Mouse (Mus musculus) adrenal gland, postnatal 4 days (tissue): ENCODE results near the gene Hoxa7. TPM values are rescaled to one million over a fixed set of nuclear protein-coding genes. Genes with fewer than 3 reads are reported as not detected.

Source experiments
- DNase-seq, 2 experiments: peaks; one replicate each; pipeline ENCODE4 v3.0.0; 2021 to 2022; ENCODE audit warnings: low spot score in 2 of 2, mixed read lengths in 2 of 2
- long read RNA-seq, 2 experiments: library from polyadenylated mRNA; stranded (forward); transcript quantifications; one replicate each; pipeline ENCODE4 v2.0.0; 2021
- total RNA-seq, 2 experiments: library from RNA; stranded (reverse); gene quantifications; 2 replicates each; pipeline ENCODE4 v1.2.3; 2021

Gene Hoxa7
- total RNA-seq = 10 to 100 TPM; 25.1 to 28.1 TPM
- long read RNA-seq, experiment 1, transcript Hoxa7-201 (2 exons, 2,009 nt) = major isoform, 20 of 28 reads
- long read RNA-seq, experiment 1, partial matches to known transcripts = 1 of 28 reads
- long read RNA-seq, experiment 1, other reads (novel, unspliced or antisense) = 7 of 28 reads
- long read RNA-seq, experiment 2, transcript Hoxa7-201 (2 exons, 2,009 nt) = major isoform, 28 of 34 reads
- long read RNA-seq, experiment 2, partial matches to known transcripts = 0 of 34 reads
- long read RNA-seq, experiment 2, other reads (novel, unspliced or antisense) = 3 of 34 reads

GRCm38 (mm10) chr6:52221337-52221992 lies at the start of gene Hoxa7:
Gene Hoxa7 (minus strand): TSS chr6:52221854.
- peak; percentile 76 to 80 for DNase-seq

- DNase-seq = no peak
Measured at GRCm38 (mm10) chr6:52270494-52271480, 49.1 kb upstream of the Hoxa7 start.

- DNase-seq = no peak
Measured at GRCm38 (mm10) chr6:52268756-52269155, 47.1 kb upstream of the Hoxa7 start.

- DNase-seq = no peak
Measured at GRCm38 (mm10) chr6:52268341-52268740, 46.7 kb upstream of the Hoxa7 start.

- no peak for DNase-seq
Measured at GRCm38 (mm10) chr6:52267691-52268090, 46.0 kb upstream of the Hoxa7 start.

- DNase-seq = no peak
Measured at GRCm38 (mm10) chr6:52267221-52267620, 45.6 kb upstream of the Hoxa7 start.

- DNase-seq = no peak
Measured at GRCm38 (mm10) chr6:52266666-52266985, 45.0 kb upstream of the Hoxa7 start.

- no peak for DNase-seq
Measured at GRCm38 (mm10) chr6:52265913-52266665, 44.4 kb upstream of the Hoxa7 start.

- DNase-seq = no peak
Measured at GRCm38 (mm10) chr6:52265306-52265912, 43.8 kb upstream of the Hoxa7 start.

GRCm38 (mm10) chr6:52264106-52264790 lies 42.6 kb upstream of the Hoxa7 start:
- DNase-seq = no peak

GRCm38 (mm10) chr6:52263321-52263585 lies 41.6 kb upstream of the Hoxa7 start:
- no peak for DNase-seq

GRCm38 (mm10) chr6:52262463-52263320 lies 41.0 kb upstream of the Hoxa7 start:
- no peak for DNase-seq

GRCm38 (mm10) chr6:52261751-52262462 lies 40.3 kb upstream of the Hoxa7 start:
- no peak for DNase-seq

- DNase-seq = no peak
Measured at GRCm38 (mm10) chr6:52260654-52261575, 39.3 kb upstream of the Hoxa7 start, which contains the start of gene Hoxa13. Gene Hoxa13 (minus strand): TSS chr6:52260880.

- DNase-seq = no peak
Measured at GRCm38 (mm10) chr6:52259811-52260261, 38.2 kb upstream of the Hoxa7 start.

GRCm38 (mm10) chr6:52259081-52259790 lies 37.6 kb upstream of the Hoxa7 start:
- no peak for DNase-seq

GRCm38 (mm10) chr6:52256956-52257355 lies 35.3 kb upstream of the Hoxa7 start:
- DNase-seq = no peak
